Mouse (Mus musculus): ENCODE measurements around the gene Plppr2. TPM values are rescaled to one million over a fixed set of nuclear protein-coding genes. Genes with fewer than 3 reads are reported as not detected.

Gene Plppr2
- polyA plus RNA-seq, 1 experiment from 2014 or later = 1.4 TPM

GRCm38 (mm10) chr9:21961366-21961980 lies 24.6 kb downstream of the Plppr2 start:
- H3K4me2 ChIP-seq (ENCODE audit: low read depth, low read length) = peak overlapping the region; percentile 80
- H3K27me3 ChIP-seq (ENCODE audit: control insufficient read depth, insufficient read depth, low read depth, low read length) = peaks cover 7% of the 10 kb centered on the region; the same call in 1 of the 2 replicates
- ATAC-seq (ENCODE audit: low read depth) = 0 out of 2 replicates have a peak, but pooled peaks have one; percentile 2
- peak overlapping the region; percentile 91 for H3K27ac ChIP-seq (ENCODE audit: low read length)
- H3K4me1 ChIP-seq (ENCODE audit: control insufficient read depth, low read depth, low read length) = peaks cover 46% of the 10 kb centered on the region
- H3K36me3 ChIP-seq (ENCODE audit: control insufficient read depth, insufficient read depth) = peaks cover 39% of the 10 kb centered on the region
- H3K9me3 ChIP-seq (replicated peaks; ENCODE audit: control insufficient read depth, low read length) = no peaks in the 10 kb centered on the region
- H3K4me3 ChIP-seq (ENCODE audit: low read depth, low read length) = peak overlapping the region; percentile 68
- WGBS (ENCODE audit: insufficient replicate concordance) = 1% methylated on average over 35 of the region's 35 CpGs
- peak overlapping the region; percentile 74 for H3K9ac ChIP-seq (ENCODE audit: low read depth, low read length)

DNA sequence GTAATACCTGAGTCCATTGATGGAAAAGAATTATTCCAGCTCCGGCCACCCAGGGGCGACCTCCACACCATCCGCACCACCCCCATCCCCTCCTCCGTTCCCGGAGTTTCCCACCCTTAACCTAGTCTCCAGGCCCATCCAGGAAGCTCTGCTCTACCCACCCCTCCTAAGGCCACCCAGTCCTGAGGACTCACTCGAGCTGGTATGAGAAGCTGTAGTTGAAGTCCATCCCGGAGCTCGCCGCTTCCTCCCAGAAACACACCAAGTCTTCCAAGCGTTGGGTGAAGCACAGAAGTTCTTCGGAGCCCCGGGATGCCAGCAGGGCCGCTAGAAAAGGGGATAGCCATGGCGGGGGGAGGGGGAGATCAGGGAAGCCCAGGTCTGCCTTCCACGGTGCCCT lies 25.2 kb downstream of the Plppr2 start:
- Histone ChIP-seq H3K4me2 (ENCODE audit: low read depth, low read length) (peak overlapping the region; percentile 80), H3K9ac (ENCODE audit: low read depth, low read length) (peak overlapping the region; percentile 74), H3K27ac (ENCODE audit: low read length) (peak overlapping the region; percentile 91), H3K4me1 (ENCODE audit: control insufficient read depth, low read depth, low read length) (peaks cover 43% of the 10 kb centered on the region), H3K27me3 (ENCODE audit: control insufficient read depth, insufficient read depth, low read depth, low read length) (peaks cover 7% of the 10 kb centered on the region; the same call in 1 of the 2 replicates), H3K36me3 (ENCODE audit: control insufficient read depth, insufficient read depth) (peaks cover 39% of the 10 kb centered on the region), H3K9me3 (replicated peaks; ENCODE audit: control insufficient read depth, low read length) (no peaks in the 10 kb centered on the region), H3K4me3 (ENCODE audit: low read depth, low read length) (peak overlapping the region; percentile 68)
- peak; percentile 3 for ATAC-seq (ENCODE audit: low read depth)
- under 1% methylated on average over 13 of the region's 15 CpGs for WGBS (ENCODE audit: insufficient replicate concordance)

GRCm38 (mm10) chr9:21962416-21963059 lies 25.7 kb downstream of the Plppr2 start:
- peaks cover 7% of the 10 kb centered on the region; the same call in 1 of the 2 replicates for H3K27me3 ChIP-seq (ENCODE audit: control insufficient read depth, insufficient read depth, low read depth, low read length)
- H3K4me2 ChIP-seq (ENCODE audit: low read depth, low read length) = peak overlapping the region; percentile 80
- peak overlapping the region; percentile 97 for H3K27ac ChIP-seq (ENCODE audit: low read length)
- peaks cover 37% of the 10 kb centered on the region for H3K36me3 ChIP-seq (ENCODE audit: control insufficient read depth, insufficient read depth)
- H3K4me1 ChIP-seq (ENCODE audit: control insufficient read depth, low read depth, low read length) = peaks cover 41% of the 10 kb centered on the region
- peak overlapping the region; percentile 74 for H3K9ac ChIP-seq (ENCODE audit: low read depth, low read length)
- ATAC-seq (ENCODE audit: low read depth) = peak; percentile 93
- WGBS (ENCODE audit: insufficient replicate concordance) = under 1% methylated on average over 34 of the region's 34 CpGs
- no peaks in the 10 kb centered on the region for H3K9me3 ChIP-seq (replicated peaks; ENCODE audit: control insufficient read depth, low read length)
- H3K4me3 ChIP-seq (ENCODE audit: low read depth, low read length) = peak overlapping the region; percentile 68

- peaks cover 36% of the 10 kb centered on the region for H3K4me1 ChIP-seq (ENCODE audit: control insufficient read depth, low read depth, low read length)
- H3K4me2 ChIP-seq (ENCODE audit: low read depth, low read length) = peak within 1 kb of the TSS; percentile 80
- H3K4me3 ChIP-seq (ENCODE audit: low read depth, low read length) = peak within 1 kb of the TSS; percentile 68
- peak; percentile 73 for ATAC-seq (ENCODE audit: low read depth)
- 6% methylated on average over 8 of the region's 8 CpGs for WGBS (ENCODE audit: insufficient replicate concordance)
- peak within 1 kb of the TSS; percentile 74 for H3K9ac ChIP-seq (ENCODE audit: low read depth, low read length)
- H3K9me3 ChIP-seq (replicated peaks; ENCODE audit: control insufficient read depth, low read length) = no peaks in the 10 kb centered on the region
- H3K36me3 ChIP-seq (ENCODE audit: control insufficient read depth, insufficient read depth) = peaks cover 33% of the 10 kb centered on the region
- H3K27me3 ChIP-seq (ENCODE audit: control insufficient read depth, insufficient read depth, low read depth, low read length) = peaks cover 7% of the 10 kb centered on the region; the same call in 1 of the 2 replicates
- H3K27ac ChIP-seq (ENCODE audit: low read length) = peak within 1 kb of the TSS; percentile 97
These were observed 26.6 kb downstream of the Plppr2 start, which contains the start of gene Epor for GRCm38 (mm10) chr9:21963417-21963816. TSS of gene Epor (minus strand) at chr9:21963506.

DNA sequence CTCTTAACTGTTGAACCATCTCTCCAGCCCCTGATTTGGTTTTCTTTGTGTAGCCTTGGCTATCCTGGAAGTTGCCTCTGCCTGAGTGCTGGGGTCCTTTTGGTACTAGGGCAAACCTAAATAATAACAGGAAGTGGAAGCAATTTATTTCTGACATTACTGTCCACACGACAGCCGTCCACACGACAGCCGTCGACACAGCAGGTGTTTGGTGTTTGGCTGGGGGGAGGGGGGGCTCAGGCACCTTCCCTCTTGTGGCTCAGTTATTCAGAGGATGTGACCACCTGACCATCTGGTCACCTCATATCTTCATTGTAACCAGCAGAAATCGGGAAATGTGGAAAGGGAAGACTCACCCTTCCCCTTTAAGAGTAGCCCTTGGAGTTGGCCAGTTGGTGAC lies 32.0 kb downstream of the Plppr2 start:
- ATAC-seq (ENCODE audit: low read depth) = no peak
- H3K4me2 ChIP-seq (ENCODE audit: low read depth, low read length) = no peak overlapping the region

DNA sequence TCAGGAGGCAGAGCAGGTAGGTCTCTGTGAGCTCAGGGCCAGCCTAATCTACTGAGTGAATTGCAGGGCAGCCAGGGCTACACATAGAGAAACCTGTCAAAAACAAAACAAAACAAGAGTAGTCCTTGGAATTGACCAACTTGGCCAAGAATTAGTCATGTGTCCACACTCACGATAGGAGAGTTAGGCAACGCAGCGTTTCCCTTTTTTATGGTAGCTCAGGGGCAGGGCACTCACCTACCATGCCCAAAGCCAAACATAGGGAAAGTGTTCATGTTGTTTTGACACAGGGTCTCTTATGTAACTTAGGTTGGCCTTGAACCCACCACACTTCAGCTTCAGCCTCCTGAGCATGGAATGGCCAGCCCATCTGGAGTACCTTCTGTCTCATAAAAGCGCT lies 32.5 kb downstream of the Plppr2 start:
- Histone ChIP-seq H3K9ac (ENCODE audit: low read depth, low read length) (no peak overlapping the region), H3K9me3 (replicated peaks; ENCODE audit: control insufficient read depth, low read length) (no peaks in the 10 kb centered on the region), H3K36me3 (ENCODE audit: control insufficient read depth, insufficient read depth) (no peaks in the 10 kb centered on the region), H3K27me3 (ENCODE audit: control insufficient read depth, insufficient read depth, low read depth, low read length) (no peaks in the 10 kb centered on the region), H3K4me3 (ENCODE audit: low read depth, low read length) (no peak overlapping the region), H3K4me2 (ENCODE audit: low read depth, low read length) (no peak overlapping the region), H3K4me1 (ENCODE audit: control insufficient read depth, low read depth, low read length) (peaks cover under 1% of the 10 kb centered on the region), H3K27ac (ENCODE audit: low read length) (no peak overlapping the region)
- 75% methylated on average over 4 of the region's 4 CpGs for WGBS (ENCODE audit: insufficient replicate concordance)
- no peak for ATAC-seq (ENCODE audit: low read depth)

More for the DNA sequence above, 32.0 kb downstream of the Plppr2 start:
- H3K27ac ChIP-seq (ENCODE audit: low read length) = no peak overlapping the region
- H3K4me1 ChIP-seq (ENCODE audit: control insufficient read depth, low read depth, low read length) = peaks cover 5% of the 10 kb centered on the region
- no peaks in the 10 kb centered on the region for H3K27me3 ChIP-seq (ENCODE audit: control insufficient read depth, insufficient read depth, low read depth, low read length)
- H3K9ac ChIP-seq (ENCODE audit: low read depth, low read length) = no peak overlapping the region
- WGBS (ENCODE audit: insufficient replicate concordance) = 24% methylated on average over 6 of the region's 6 CpGs
- H3K9me3 ChIP-seq (replicated peaks; ENCODE audit: control insufficient read depth, low read length) = no peaks in the 10 kb centered on the region
- no peaks in the 10 kb centered on the region for H3K36me3 ChIP-seq (ENCODE audit: control insufficient read depth, insufficient read depth)
- H3K4me3 ChIP-seq (ENCODE audit: low read depth, low read length) = no peak overlapping the region

GRCm38 (mm10) chr9:21976626-21977175 lies 39.9 kb downstream of the Plppr2 start:
- no peak overlapping the region for H3K4me3 ChIP-seq (ENCODE audit: low read depth, low read length)
- WGBS (ENCODE audit: insufficient replicate concordance) = 78% methylated on average over 10 of the region's 10 CpGs
- ATAC-seq (ENCODE audit: low read depth) = no peak
- no peak overlapping the region for H3K4me2 ChIP-seq (ENCODE audit: low read depth, low read length)
- H3K36me3 ChIP-seq (ENCODE audit: control insufficient read depth, insufficient read depth) = no peaks in the 10 kb centered on the region
- no peak overlapping the region for H3K27ac ChIP-seq (ENCODE audit: low read length)
- H3K9ac ChIP-seq (ENCODE audit: low read depth, low read length) = no peak overlapping the region
- H3K27me3 ChIP-seq (ENCODE audit: control insufficient read depth, insufficient read depth, low read depth, low read length) = peaks cover 7% of the 10 kb centered on the region
- no peaks in the 10 kb centered on the region; the same call in 1 of the 2 replicates for H3K4me1 ChIP-seq (ENCODE audit: control insufficient read depth, low read depth, low read length)
- H3K9me3 ChIP-seq (replicated peaks; ENCODE audit: control insufficient read depth, low read length) = no peaks in the 10 kb centered on the region

GRCm38 (mm10) chr9:21977331-21977730 lies 40.5 kb downstream of the Plppr2 start:
- H3K36me3 ChIP-seq (ENCODE audit: control insufficient read depth, insufficient read depth) = no peaks in the 10 kb centered on the region
- H3K27ac ChIP-seq (ENCODE audit: low read length) = no peak overlapping the region
- H3K9me3 ChIP-seq (replicated peaks; ENCODE audit: control insufficient read depth, low read length) = no peaks in the 10 kb centered on the region
- H3K4me1 ChIP-seq (ENCODE audit: control insufficient read depth, low read depth, low read length) = no peaks in the 10 kb centered on the region; the same call in 1 of the 2 replicates
- 74% methylated on average over 5 of the region's 5 CpGs for WGBS (ENCODE audit: insufficient replicate concordance)
- no peak overlapping the region for H3K9ac ChIP-seq (ENCODE audit: low read depth, low read length)
- ATAC-seq (ENCODE audit: low read depth) = no peak
- no peak overlapping the region for H3K4me2 ChIP-seq (ENCODE audit: low read depth, low read length)
- H3K4me3 ChIP-seq (ENCODE audit: low read depth, low read length) = no peak overlapping the region
- peaks cover 7% of the 10 kb centered on the region for H3K27me3 ChIP-seq (ENCODE audit: control insufficient read depth, insufficient read depth, low read depth, low read length)

DNA sequence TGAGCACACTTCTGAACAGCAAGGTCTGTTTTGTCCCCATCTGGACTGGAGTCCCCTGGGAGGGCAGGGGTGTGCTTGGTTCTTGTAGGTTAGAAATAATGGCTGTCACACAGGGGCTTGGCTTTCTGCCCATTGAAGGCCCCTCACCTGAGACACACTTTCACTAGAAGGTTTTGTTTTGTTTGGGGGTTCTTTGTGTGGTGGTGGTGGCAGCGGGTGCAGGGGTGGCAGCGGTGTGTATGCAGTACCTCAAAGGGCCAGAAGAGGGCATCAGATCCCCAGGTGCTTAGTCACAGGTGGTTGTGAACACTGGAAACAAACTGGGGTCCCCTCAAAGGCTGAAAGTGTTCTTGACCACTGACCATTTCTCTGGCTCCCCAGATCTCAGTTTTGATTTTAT lies 41.1 kb downstream of the Plppr2 start:
- ATAC-seq (ENCODE audit: low read depth) = no peak
- peaks cover 7% of the 10 kb centered on the region for H3K27me3 ChIP-seq (ENCODE audit: control insufficient read depth, insufficient read depth, low read depth, low read length)

More for the DNA sequence above, 41.1 kb downstream of the Plppr2 start:
- Histone ChIP-seq H3K9me3 (replicated peaks; ENCODE audit: control insufficient read depth, low read length) (no peaks in the 10 kb centered on the region), H3K4me3 (ENCODE audit: low read depth, low read length) (no peak overlapping the region), H3K27ac (ENCODE audit: low read length) (no peak overlapping the region), H3K9ac (ENCODE audit: low read depth, low read length) (no peak overlapping the region), H3K4me2 (ENCODE audit: low read depth, low read length) (no peak overlapping the region), H3K36me3 (ENCODE audit: control insufficient read depth, insufficient read depth) (no peaks in the 10 kb centered on the region), H3K4me1 (ENCODE audit: control insufficient read depth, low read depth, low read length) (no peaks in the 10 kb centered on the region; the same call in 1 of the 2 replicates)
- 13% methylated on average over 2 of the region's 2 CpGs for WGBS (ENCODE audit: insufficient replicate concordance)

Data from liver, embryonic 16.5 days (tissue).